Mouse (Mus musculus) limb, embryonic 13.5 days (tissue): Measurements from ENCODE around the gene Fam78b. TPM values are rescaled to one million over a fixed set of nuclear protein-coding genes. Genes with fewer than 3 reads are reported as not detected.

Experiments used
- ATAC-seq: fragments of 200-750 bp; cut with Nextera tagmentation; 2 replicates; pipeline ENCODE4 v1.8.0; 2017; ENCODE audit warnings: low read depth, moderate number of reproducible peaks, moderate TSS enrichment; ENCODE audit not compliant: low FRiP score
- H3K27ac ChIP-seq: fragments of 300-500 bp; sonication (generic); 2 replicates; pipeline ENCODE4 v1.5.1; 2015; ENCODE audit warnings: inconsistent platforms, mild to moderate bottlenecking, moderate library complexity
- H3K27me3 ChIP-seq: fragments of 300-500 bp; sonication (generic); 2 replicates; pipeline ENCODE4 v1.6.1; 2015; ENCODE audit warnings: mild to moderate bottlenecking, inconsistent platforms
- H3K36me3 ChIP-seq: fragments of 300-500 bp; sonication (generic); 2 replicates; pipeline ENCODE4 v1.6.1; 2015; ENCODE audit warnings: inconsistent platforms, mild to moderate bottlenecking, moderate library complexity
- H3K4me1 ChIP-seq: fragments of 300-500 bp; sonication (generic); 2 replicates; pipeline ENCODE4 v1.6.1; 2015; ENCODE audit warnings: inconsistent platforms
- H3K4me2 ChIP-seq: fragments of 300-500 bp; sonication (generic); replicated peaks from 2 replicates; pipeline ENCODE4 v1.6.1; 2015; ENCODE audit warnings: inconsistent platforms, mild to moderate bottlenecking, moderate library complexity
- H3K4me3 ChIP-seq: fragments of 300-500 bp; sonication (generic); 2 replicates; pipeline ENCODE4 v1.5.1; 2015; ENCODE audit warnings: moderate library complexity, mild to moderate bottlenecking, inconsistent platforms
- H3K9ac ChIP-seq: fragments of 300-500 bp; sonication (generic); 2 replicates; pipeline ENCODE4 v1.6.1; 2015; ENCODE audit warnings: mild to moderate bottlenecking, inconsistent platforms
- H3K9me3 ChIP-seq: fragments of 300-500 bp; sonication (generic); 2 replicates; pipeline ENCODE4 v1.6.1; 2016; ENCODE audit warnings: inconsistent platforms
- WGBS: fragments of 180-500 bp; shearing (Covaris S2); methylation state at CpG from one replicate; pipeline ENCODE4 v1.1.7; 2015; 5-methylcytosine and 5-hydroxymethylcytosine counted together
- polyA plus RNA-seq: library from polyadenylated mRNA; unstranded; fragments of >200 nt; fragmentation: Nextera tagmentation; extraction: Ambion mirVana; gene quantifications from 2 replicates; pipeline ENCODE4 v1.2.1, GENCODE M21; 2015

Gene Fam78b
- polyA plus RNA-seq, 1 experiment from 2014 or later, result 0.31 TPM

DNA sequence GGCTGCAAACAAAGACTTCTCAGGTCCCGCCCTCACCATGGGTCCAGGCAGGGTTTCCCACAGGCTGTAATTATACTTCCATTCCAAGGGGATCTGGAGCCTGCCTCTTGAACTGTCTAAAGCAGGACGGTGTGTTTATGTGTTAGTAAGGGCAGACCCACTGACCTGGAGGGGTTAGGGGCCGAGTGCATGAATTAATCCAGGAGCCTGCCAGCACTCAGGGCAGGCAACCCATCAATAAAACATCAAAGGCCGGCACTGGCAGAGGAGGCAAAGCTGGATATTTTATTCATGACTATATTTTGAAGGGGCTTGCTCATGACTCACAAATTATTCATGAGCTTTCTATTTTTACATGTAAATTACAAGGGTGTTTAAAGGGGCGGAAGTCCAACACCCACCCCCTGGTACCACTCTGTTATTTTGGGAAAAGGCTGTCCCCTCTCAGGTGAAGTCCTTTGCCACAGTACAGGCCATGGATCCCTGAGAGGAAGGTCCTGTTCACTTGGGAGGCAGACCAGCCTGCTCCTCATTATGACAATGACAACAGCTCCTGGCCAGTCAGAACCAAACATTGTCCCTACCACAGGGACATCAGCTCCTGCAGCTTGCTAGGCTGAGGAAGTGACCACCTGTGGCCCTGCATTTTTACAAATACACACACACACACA is 103.9 kb downstream of the Fam78b start:
- Histone ChIP-seq H3K4me1 (peaks cover 18% of the 10 kb centered on the region), H3K27ac (no peak overlapping the region), H3K36me3 (no peaks in the 10 kb centered on the region), H3K4me2 (no peak overlapping the region), H3K27me3 (no peaks in the 10 kb centered on the region), H3K4me3 (no peak overlapping the region), H3K9ac (no peak overlapping the region), H3K9me3 (no peaks in the 10 kb centered on the region; the same call in 1 of the 2 replicates)
- no peak for ATAC-seq
- 21% methylated on average over 5 of the region's 5 CpGs for WGBS

DNA sequence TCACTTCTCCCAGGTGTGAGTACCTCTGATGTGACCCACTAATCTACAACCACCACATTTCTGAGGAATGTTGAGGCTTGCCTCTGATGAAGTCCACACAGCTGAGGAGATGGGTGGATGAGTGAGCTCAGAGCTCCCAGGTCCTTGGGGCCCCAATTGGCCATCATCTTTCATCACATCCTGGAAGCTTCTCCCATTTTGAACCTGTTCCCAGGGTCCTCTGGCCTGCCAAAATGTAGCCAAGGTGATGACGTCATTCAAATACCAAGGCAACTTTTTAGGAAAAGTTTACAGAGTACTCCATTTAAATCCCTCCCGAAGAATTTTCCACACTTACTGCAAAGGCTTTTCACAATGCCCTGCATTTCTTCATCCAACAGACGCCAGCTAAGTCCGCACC is 104.7 kb downstream of the Fam78b start:
- 0 out of 2 replicates have a peak, but pooled peaks have one; percentile 18 for ATAC-seq
- peaks cover 18% of the 10 kb centered on the region for H3K4me1 ChIP-seq
- H3K36me3 ChIP-seq, result no peaks in the 10 kb centered on the region
- no peak overlapping the region for H3K27ac ChIP-seq
- no peaks in the 10 kb centered on the region for H3K27me3 ChIP-seq
- H3K9ac ChIP-seq, result no peak overlapping the region
- no peak overlapping the region for H3K4me3 ChIP-seq
- no peak overlapping the region for H3K4me2 ChIP-seq
- H3K9me3 ChIP-seq, result no peaks in the 10 kb centered on the region; the same call in 1 of the 2 replicates
- WGBS, result 75% methylated on average over 4 of the region's 4 CpGs

DNA sequence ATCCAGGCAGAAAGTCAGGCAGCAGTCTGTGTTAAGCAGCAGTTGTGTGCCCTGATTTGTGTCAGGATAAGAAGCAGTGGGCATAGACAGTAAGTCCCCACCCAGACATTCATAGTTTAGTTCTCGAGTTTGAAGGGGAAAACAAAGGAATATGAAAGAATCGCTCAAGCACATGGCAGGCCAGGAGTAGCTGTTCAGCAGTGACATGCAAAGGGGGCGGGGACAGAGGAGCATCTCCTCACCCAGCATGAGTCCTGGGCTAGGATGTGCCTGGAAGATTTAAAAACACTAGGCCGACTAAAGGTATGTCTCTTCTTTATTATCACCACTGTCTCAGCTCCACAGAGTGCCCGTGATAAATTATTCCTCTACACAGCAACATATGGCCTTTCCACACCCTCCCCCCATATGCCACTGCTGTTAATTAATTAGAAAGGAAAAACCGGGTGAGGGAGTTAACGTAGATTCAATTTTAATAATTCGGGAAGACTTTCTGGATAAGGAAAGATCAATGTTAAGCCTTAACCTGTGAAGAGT is 107.8 kb downstream of the Fam78b start:
- Histone ChIP-seq H3K4me3 (no peak overlapping the region), H3K27ac (no peak overlapping the region), H3K36me3 (no peaks in the 10 kb centered on the region), H3K27me3 (no peaks in the 10 kb centered on the region), H3K9me3 (no peaks in the 10 kb centered on the region; the same call in 1 of the 2 replicates), H3K9ac (no peak overlapping the region), H3K4me2 (no peak overlapping the region), H3K4me1 (peaks cover 18% of the 10 kb centered on the region)
- no peak for ATAC-seq
- 79% methylated on average over 8 of the region's 8 CpGs for WGBS

DNA sequence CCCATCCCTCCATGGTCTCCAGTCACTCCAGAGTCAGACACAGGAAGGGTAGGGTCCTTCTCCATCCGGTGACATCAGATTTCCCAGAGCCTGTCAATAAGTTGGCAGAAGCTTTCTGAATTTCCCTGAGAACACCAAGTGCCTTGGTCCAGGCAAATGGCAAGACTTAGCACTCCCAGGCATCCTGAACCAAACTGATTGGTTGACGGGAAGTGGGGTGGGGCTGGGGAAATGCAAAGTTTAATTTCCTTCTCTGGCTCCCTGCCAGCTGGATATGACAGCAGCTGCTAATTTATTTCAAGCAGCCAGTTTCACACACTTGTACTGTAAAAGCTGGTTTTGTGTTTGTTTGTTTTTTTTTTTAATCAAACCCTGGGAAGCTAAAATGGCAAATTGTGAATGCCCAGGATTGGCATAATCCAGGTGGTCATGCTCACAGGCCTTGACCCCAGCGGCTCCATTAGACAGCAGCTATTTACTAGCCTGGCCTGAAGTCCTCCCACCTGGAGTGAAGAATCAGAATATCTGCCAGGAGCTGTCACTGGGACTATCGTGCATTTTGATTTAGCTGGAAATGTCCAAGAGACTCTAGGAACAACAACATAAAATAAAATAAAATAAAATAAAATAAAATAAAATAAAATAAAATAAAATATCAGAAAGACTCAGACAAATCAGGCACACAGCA is 113.3 kb downstream of the Fam78b start:
- Histone ChIP-seq H3K9me3 (no peaks in the 10 kb centered on the region), H3K4me2 (no peak overlapping the region), H3K27ac (no peak overlapping the region), H3K4me1 (no peaks in the 10 kb centered on the region), H3K9ac (no peak overlapping the region), H3K27me3 (no peaks in the 10 kb centered on the region), H3K36me3 (no peaks in the 10 kb centered on the region), H3K4me3 (no peak overlapping the region)
- 0 out of 2 replicates have a peak, but pooled peaks have one; percentile 24 for ATAC-seq
- WGBS, result 73% methylated on average over 4 of the region's 4 CpGs

DNA sequence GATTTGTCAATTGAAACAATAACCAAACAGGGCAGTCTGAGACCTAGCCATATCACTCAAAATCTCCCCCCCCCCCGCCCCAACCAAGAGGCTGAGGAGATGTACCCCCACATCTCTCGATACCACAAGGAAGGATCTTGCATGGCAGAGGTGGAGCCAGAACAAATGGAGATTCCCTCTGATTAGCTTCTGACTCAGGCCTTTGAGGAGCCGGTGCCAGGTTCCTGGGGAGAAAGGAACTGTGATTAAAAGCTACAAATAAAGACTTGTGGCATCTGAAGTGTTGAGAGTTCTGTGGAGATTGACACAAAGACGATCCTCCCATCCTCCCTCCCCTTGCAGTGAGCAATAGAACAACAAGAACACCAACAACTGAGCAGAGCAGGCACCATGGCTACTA is 113.9 kb downstream of the Fam78b start:
- no peak overlapping the region for H3K27ac ChIP-seq
- H3K9me3 ChIP-seq, result no peaks in the 10 kb centered on the region
- no peak for ATAC-seq
- H3K4me1 ChIP-seq, result no peaks in the 10 kb centered on the region
- H3K27me3 ChIP-seq, result no peaks in the 10 kb centered on the region
- no peaks in the 10 kb centered on the region for H3K36me3 ChIP-seq
- 30% methylated on average over 4 of the region's 4 CpGs for WGBS
- no peak overlapping the region for H3K4me2 ChIP-seq
- no peak overlapping the region for H3K4me3 ChIP-seq
- no peak overlapping the region for H3K9ac ChIP-seq

DNA sequence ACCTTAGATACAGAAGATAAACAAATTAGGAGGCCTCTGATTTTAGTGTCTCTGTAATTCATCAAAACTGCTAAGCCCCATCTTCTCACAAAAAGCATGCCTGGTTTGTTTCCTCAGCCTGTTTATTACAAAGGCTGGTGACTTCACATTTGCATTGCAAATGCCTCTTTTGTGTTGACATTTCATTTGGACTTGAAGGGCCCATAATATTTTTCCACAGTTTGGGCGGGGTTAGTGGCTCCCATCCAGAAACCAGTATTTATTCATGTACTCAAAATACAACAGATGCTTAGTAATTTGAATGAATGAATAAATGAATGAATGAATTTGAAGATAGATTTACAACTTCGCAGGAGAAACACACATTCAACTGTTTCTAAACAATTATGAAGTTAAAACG is 115.5 kb downstream of the Fam78b start:
- H3K27ac ChIP-seq, result no peak overlapping the region
- ATAC-seq, result no peak
- no peak overlapping the region for H3K4me2 ChIP-seq
- H3K9me3 ChIP-seq, result no peaks in the 10 kb centered on the region
- no peaks in the 10 kb centered on the region for H3K4me1 ChIP-seq
- H3K27me3 ChIP-seq, result no peaks in the 10 kb centered on the region
- H3K36me3 ChIP-seq, result no peaks in the 10 kb centered on the region
- no peak overlapping the region for H3K9ac ChIP-seq
- H3K4me3 ChIP-seq, result no peak overlapping the region
- WGBS, result 84% methylated on average over 3 of the region's 3 CpGs

DNA sequence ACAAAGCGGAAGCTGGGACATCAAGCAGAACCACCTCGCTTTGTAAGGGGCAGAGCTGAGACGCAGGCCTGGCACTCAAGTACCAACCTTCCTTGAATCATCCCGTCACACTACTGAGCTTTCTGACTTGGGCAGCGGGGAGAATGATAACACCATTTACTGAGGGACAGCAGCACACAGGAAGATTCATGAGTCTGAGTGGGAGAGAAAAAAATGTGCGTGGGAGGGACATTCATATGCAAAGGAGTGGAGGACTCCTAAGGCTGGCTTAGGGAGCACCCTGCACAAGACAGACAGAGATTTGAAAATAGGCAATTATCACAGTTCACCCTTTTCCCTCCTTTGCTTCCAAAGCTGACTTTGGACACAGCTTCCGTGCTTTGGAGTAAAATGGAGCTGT is 117.8 kb downstream of the Fam78b start:
- 76% methylated on average over 7 of the region's 7 CpGs for WGBS
- no peaks in the 10 kb centered on the region for H3K9me3 ChIP-seq
- no peak overlapping the region for H3K4me3 ChIP-seq
- no peaks in the 10 kb centered on the region for H3K4me1 ChIP-seq
- no peak overlapping the region for H3K9ac ChIP-seq
- H3K27ac ChIP-seq, result no peak overlapping the region
- H3K36me3 ChIP-seq, result no peaks in the 10 kb centered on the region
- no peaks in the 10 kb centered on the region for H3K27me3 ChIP-seq
- H3K4me2 ChIP-seq, result no peak overlapping the region
- ATAC-seq, result no peak

DNA sequence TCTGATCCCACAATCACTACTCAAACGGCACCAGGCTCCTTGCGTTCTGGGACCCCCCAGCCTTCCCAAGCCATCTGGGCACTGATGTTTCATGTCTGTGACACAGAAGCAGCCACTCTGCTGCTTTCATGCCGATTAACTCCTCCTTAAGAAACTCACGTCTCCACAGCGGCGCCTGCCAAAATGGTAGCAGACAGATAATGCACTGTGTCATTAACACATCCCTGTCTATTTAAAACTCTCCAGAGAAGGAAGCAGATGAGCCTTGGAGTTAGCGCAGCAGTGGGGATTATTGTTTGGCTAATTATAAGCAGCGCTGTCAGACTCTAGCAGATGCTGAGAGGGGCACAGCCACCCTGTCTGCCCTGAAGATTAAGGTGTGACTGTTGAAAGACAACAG is 118.2 kb downstream of the Fam78b start:
- Histone ChIP-seq H3K4me1 (no peaks in the 10 kb centered on the region), H3K27me3 (no peaks in the 10 kb centered on the region), H3K4me2 (no peak overlapping the region), H3K4me3 (no peak overlapping the region), H3K9me3 (no peaks in the 10 kb centered on the region), H3K27ac (no peak overlapping the region), H3K36me3 (no peaks in the 10 kb centered on the region), H3K9ac (no peak overlapping the region)
- no peak for ATAC-seq
- WGBS, result 69% methylated on average over 8 of the region's 8 CpGs

DNA sequence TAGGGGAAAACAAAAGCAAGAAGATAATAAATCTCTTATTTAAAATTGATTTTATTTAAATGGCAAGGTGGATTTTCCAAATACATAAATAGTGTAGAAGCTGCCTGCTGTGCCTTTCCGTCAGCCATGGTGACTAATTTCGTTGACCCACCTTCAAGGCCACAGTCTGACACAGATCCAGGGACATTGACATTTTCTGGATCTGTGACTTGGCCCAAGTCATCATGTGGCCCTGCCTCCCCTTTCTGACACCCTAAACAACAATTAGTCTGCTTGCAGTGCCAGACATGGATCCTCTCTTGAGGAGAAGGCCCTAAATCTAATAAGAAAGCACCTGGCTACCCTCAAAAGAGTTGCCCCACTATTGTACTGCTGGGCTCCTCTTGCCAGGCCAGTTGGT is 121.2 kb downstream of the Fam78b start:
- Histone ChIP-seq H3K4me2 (no peak overlapping the region), H3K27me3 (no peaks in the 10 kb centered on the region), H3K36me3 (no peaks in the 10 kb centered on the region), H3K27ac (no peak overlapping the region), H3K9ac (no peak overlapping the region), H3K9me3 (no peaks in the 10 kb centered on the region), H3K4me3 (no peak overlapping the region), H3K4me1 (no peaks in the 10 kb centered on the region)
- ATAC-seq, result no peak
- WGBS, result 79% methylated on average over 2 of the region's 2 CpGs

DNA sequence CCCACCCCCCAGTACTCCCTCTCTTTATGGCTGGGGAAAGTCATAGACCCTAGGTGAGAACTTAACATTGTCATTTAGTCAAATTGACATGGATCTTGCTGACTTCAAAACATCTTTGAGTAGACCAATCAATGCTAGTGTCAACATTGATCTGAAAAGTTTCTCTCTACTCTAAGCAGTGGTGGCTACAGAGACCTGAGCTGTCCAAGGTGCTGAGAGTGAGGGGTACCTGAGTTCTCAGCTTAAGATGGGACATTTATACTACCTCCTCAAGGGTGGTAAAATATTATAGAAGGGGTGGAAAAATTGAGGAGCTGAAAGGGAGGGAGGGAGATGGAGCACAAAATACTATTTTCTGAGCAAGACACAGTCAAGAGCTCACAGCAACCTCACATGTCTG is 122.3 kb downstream of the Fam78b start:
- no peaks in the 10 kb centered on the region for H3K9me3 ChIP-seq
- H3K36me3 ChIP-seq, result no peaks in the 10 kb centered on the region
- H3K4me3 ChIP-seq, result no peak overlapping the region
- H3K9ac ChIP-seq, result no peak overlapping the region
- no peak overlapping the region for H3K4me2 ChIP-seq
- no peak for ATAC-seq
- no peak overlapping the region for H3K27ac ChIP-seq
- no peaks in the 10 kb centered on the region for H3K4me1 ChIP-seq
- no peaks in the 10 kb centered on the region for H3K27me3 ChIP-seq

DNA sequence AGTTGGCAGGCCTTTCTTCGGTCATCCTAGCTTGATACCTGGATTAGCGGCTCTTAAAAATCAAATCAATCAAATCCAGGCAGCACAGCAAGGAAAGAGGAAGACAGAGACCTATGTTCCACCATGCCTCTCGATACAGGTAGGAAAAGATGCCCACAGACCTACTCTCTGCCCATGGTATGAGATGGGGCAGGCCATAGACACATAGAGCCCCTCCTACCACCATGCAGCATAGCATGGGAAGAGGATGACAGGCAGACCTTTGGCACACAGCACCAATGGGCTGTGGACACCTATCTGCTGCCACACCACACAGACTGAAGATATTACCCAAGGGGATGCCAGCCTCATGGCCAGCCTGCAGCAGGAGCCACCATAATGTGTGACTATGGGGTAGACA is 124.7 kb downstream of the Fam78b start:
- no peaks in the 10 kb centered on the region for H3K27me3 ChIP-seq
- no peak overlapping the region for H3K4me2 ChIP-seq

DNA sequence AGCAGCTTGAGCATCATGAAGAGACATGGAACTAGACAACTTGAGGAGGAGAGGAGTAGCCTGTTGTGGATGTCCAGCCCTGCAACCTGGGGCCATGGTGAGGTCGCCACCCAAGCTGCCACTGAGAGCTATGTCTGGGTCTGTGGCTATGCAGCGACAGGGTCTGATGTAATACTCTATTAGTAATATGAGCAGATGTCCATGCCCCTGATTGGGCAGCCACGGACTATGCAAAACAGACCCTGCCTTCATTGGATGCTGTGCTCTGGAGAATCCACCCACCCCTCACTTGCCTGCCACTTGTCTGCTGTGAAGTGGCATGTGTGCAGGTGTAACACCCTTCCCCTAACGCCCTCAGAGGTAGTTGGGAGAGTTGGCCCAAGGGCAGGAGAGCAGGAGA is 125.1 kb downstream of the Fam78b start:
- 54% methylated on average over 4 of the region's 4 CpGs for WGBS
- Histone ChIP-seq H3K9ac (no peak overlapping the region), H3K27me3 (no peaks in the 10 kb centered on the region), H3K4me2 (no peak overlapping the region), H3K4me3 (no peak overlapping the region), H3K27ac (no peak overlapping the region), H3K9me3 (no peaks in the 10 kb centered on the region), H3K4me1 (no peaks in the 10 kb centered on the region), H3K36me3 (no peaks in the 10 kb centered on the region)
- no peak for ATAC-seq

More for the DNA sequence above, 124.7 kb downstream of the Fam78b start:
- 84% methylated on average over 3 of the region's 3 CpGs for WGBS
- no peaks in the 10 kb centered on the region for H3K4me1 ChIP-seq
- no peaks in the 10 kb centered on the region for H3K36me3 ChIP-seq
- H3K9me3 ChIP-seq, result no peaks in the 10 kb centered on the region
- H3K4me3 ChIP-seq, result no peak overlapping the region
- no peak overlapping the region for H3K9ac ChIP-seq
- no peak overlapping the region for H3K27ac ChIP-seq
- ATAC-seq, result no peak
